Mouse (Mus musculus): ENCODE data around the gene Mef2c. TPM values are rescaled to one million over a fixed set of nuclear protein-coding genes. Genes with fewer than 3 reads are reported as not detected.

The Mef2c gene
- polyA plus RNA-seq (2017; shearing (Covaris generic)) = not detected

DNA sequence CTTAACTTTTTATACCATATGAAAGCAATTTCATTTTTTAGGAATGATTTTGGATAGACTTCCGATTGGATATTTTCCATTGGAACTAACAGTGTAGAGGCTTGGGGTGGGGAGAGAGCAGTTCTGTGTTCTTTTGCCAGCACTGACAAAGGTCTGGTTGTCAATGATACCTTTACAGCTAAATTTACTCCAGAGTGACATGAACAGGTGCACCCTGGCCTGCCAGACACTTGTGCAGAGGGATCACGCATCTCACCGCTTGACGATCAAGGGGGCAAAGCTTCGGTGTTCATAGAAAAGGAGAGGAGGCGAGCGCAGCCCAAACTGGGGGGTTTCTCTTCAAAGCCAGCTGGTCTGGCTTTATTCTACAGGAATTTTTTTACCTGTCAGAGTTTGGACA, at the start of gene Mef2c:
Gene Mef2c (plus strand): TSS at position 116 of the 400 bp plus-strand sequence.

